Mouse (Mus musculus): ENCODE results near the gene Ppcdc.

Gene Ppcdc

GRCm38 (mm10) chr9:57398773-57399172 lies 41.2 kb downstream of the Ppcdc start:
- in situ Hi-C loops (cut with MboI; ENCODE audit: low pct_unique_long_range_greater_than_20kb in 1 of 2, low sequenced_read_pairs in 2 of 2, unreplicated experiment in 1 of 2), result no loop called here

DNA sequence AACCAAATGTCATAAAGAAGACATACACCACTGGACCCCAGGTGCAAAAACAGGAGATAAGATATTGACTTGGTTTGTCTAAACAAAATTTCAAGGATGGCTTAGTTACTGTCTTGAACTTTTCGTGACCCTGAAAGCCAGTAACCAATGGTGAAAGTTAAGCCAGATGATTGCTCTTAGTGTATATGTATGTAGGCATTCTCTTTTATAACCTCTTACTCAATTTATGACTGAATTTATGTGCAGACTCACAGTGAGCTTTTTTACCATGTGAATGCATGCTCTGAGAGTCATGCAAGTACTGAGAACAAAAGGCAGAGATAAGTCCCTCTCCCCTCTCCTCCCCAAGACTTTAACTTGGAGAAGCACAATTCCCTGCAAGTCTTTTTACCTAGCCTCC lies 47.0 kb downstream of the Ppcdc start:
- in situ Hi-C loops (cut with MboI; ENCODE audit: low pct_unique_long_range_greater_than_20kb in 1 of 2, low sequenced_read_pairs in 2 of 2, unreplicated experiment in 1 of 2), result no loop called here

GRCm38 (mm10) chr9:57390869-57391268 lies 49.1 kb downstream of the Ppcdc start:
- in situ Hi-C loops (cut with MboI; ENCODE audit: low pct_unique_long_range_greater_than_20kb in 1 of 2, low sequenced_read_pairs in 2 of 2, unreplicated experiment in 1 of 2), result no loop called here

DNA sequence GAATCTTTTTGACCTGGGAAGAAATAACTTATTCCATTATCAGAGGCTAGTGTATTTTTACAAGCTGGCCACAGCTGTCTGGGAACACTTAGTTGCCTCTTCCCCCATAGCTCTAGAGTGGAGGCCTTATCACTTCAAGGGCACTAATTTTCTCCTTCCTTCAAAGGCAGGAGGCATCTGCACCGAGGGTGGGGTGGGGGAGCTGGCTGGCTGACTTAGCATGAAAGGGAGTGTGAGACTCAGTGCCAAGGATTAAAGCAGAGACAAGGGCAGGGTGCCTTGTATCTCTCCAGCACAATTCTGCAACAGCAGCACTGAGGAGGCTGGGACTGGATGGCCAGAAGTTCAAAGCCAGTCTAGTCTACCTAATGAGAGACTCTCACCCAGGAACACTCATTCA lies 50.8 kb downstream of the Ppcdc start:
- in situ Hi-C loops (cut with MboI; ENCODE audit: low pct_unique_long_range_greater_than_20kb in 1 of 2, low sequenced_read_pairs in 2 of 2, unreplicated experiment in 1 of 2), result no loop called here

DNA sequence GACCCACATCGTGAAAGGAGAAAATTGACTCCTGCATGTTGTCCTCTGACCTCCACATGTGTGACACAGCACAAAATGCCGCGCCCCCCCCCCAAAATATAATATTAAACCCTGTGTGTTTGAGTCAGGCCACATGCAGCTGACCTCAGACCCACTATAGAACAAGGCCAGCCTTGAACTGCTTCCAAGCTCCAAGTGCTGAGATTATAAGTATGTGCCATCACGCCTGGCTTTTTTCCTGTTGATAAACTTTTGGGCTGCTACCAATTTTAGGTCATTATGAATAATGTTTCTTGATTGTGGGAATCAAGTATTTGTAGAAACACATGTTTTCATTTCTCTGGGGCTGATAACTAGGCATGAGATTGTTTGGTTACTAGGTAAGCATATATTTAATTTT lies 53.0 kb downstream of the Ppcdc start:
- in situ Hi-C loops (cut with MboI; ENCODE audit: low pct_unique_long_range_greater_than_20kb in 1 of 2, low sequenced_read_pairs in 2 of 2, unreplicated experiment in 1 of 2), result no loop called here

DNA sequence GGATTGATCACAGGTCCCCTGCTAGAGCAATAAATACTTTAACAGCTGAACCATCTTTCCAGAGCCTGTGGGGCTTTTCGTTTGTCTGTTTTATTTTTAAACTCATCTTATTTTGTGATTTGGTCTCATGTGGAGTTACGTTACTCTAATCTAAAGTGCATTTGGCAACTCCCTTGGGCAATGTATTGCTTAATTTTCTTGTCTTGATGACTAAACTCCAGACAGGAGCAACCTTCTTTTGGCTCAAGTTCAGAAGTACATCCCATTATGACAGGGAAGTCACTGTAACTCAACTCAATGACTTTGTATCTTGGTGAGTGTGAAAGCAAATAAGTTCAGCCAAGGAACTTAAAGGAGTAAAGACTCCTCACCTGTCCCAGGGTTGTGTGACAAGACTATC lies 55.3 kb downstream of the Ppcdc start:
- in situ Hi-C loops (cut with MboI; ENCODE audit: low pct_unique_long_range_greater_than_20kb in 1 of 2, low sequenced_read_pairs in 2 of 2, unreplicated experiment in 1 of 2), result no loop called here

GRCm38 (mm10) chr9:57360999-57361398 lies 78.9 kb downstream of the Ppcdc start:
- in situ Hi-C loops (cut with MboI; ENCODE audit: low pct_unique_long_range_greater_than_20kb in 1 of 2, low sequenced_read_pairs in 2 of 2, unreplicated experiment in 1 of 2), result no loop called here

- in situ Hi-C loops (cut with MboI; ENCODE audit: low pct_unique_long_range_greater_than_20kb in 1 of 2, low sequenced_read_pairs in 2 of 2, unreplicated experiment in 1 of 2), result no loop called here
These were observed 85.3 kb downstream of the Ppcdc start for GRCm38 (mm10) chr9:57354377-57355183.

DNA sequence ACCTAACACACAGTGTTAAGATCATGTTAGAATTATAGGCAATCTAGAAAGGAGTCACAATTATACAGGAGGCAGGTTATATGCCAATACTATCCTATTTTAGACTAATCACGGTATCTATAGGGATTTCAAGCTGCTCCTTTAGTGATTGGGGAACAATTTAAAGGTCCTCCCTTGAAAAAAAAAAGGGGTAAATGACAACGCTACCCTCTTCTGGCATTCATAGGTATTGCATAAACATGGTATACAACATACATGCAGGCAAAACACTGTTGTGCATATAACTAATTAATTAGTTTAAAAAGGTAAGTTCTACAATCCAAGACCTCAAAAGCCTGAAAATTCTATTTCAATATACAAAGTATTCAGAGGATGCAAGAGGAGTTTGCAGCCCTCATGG lies 88.6 kb downstream of the Ppcdc start:
- in situ Hi-C loops (cut with MboI; ENCODE audit: low pct_unique_long_range_greater_than_20kb in 1 of 2, low sequenced_read_pairs in 2 of 2, unreplicated experiment in 1 of 2), result no loop called here

DNA sequence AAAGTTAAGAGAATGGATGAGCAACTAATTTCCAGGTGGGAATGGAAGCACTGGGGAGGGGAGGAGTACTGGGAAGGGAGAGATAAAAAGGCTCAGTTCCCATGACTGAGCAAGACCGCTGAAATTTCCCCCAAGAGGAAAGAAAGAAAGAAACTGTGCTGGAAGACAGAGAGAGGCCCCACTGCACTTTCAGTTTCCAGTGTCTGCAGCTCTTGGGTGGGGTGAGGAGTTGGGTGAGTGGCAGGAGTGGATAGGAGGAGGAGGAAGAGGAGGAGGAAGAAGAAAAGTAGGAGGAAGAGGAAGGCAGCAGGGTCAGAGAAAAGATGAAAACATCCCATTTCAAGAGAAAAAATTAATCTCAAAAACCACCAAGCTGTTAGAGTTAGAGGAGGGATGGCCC lies 94.0 kb downstream of the Ppcdc start:
- in situ Hi-C loops (cut with MboI; ENCODE audit: low pct_unique_long_range_greater_than_20kb in 1 of 2, low sequenced_read_pairs in 2 of 2, unreplicated experiment in 1 of 2), result no loop called here

- in situ Hi-C loops (cut with MboI; ENCODE audit: low pct_unique_long_range_greater_than_20kb in 1 of 2, low sequenced_read_pairs in 2 of 2, unreplicated experiment in 1 of 2), result no loop called here
These were observed 96.2 kb downstream of the Ppcdc start for GRCm38 (mm10) chr9:57343752-57344151.

- in situ Hi-C loops (cut with MboI; ENCODE audit: low pct_unique_long_range_greater_than_20kb in 1 of 2, low sequenced_read_pairs in 2 of 2, unreplicated experiment in 1 of 2), result no loop called here
These were observed 96.9 kb downstream of the Ppcdc start for GRCm38 (mm10) chr9:57342906-57343474.

DNA sequence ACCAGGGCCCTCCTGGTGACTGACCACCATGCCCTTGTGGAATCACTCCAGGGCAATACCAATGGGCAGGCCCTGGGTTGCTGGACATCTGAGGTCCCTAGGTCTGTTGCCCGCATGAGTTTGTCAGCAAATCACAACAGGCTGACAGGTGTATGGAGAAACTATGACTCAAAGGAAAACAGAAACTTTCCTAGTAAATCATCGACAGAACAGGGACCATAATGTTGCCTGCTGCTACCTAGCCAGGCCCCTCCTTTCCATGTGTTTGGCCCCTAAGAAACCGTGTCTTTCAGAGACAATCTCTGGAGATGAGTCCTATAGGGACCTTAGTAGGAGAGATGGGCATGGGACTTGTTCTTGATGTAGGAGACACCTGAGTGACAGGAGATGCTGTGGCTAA lies 97.7 kb downstream of the Ppcdc start:
- in situ Hi-C loops (cut with MboI; ENCODE audit: low pct_unique_long_range_greater_than_20kb in 1 of 2, low sequenced_read_pairs in 2 of 2, unreplicated experiment in 1 of 2), result no loop called here

DNA sequence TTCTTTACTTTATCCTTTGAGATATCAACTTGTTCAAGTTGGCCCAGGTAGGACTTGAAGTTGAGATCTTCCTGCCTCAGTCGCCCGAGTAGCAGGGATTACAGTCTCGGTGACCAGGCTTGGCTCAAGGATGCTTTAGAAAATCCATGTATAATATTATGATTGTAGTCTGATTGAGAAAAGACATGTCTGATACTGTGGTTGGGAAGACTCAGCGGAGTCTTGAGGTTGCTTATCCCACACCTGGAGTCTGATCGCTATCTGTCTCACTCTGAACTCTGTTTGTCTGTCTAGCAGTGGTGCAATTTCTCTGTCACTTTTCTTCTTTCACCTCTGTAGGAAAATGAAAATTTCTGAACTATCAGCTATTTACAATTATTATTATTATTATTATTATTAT lies 99.6 kb downstream of the Ppcdc start:
- in situ Hi-C loops (cut with MboI; ENCODE audit: low pct_unique_long_range_greater_than_20kb in 1 of 2, low sequenced_read_pairs in 2 of 2, unreplicated experiment in 1 of 2), result no loop called here

DNA sequence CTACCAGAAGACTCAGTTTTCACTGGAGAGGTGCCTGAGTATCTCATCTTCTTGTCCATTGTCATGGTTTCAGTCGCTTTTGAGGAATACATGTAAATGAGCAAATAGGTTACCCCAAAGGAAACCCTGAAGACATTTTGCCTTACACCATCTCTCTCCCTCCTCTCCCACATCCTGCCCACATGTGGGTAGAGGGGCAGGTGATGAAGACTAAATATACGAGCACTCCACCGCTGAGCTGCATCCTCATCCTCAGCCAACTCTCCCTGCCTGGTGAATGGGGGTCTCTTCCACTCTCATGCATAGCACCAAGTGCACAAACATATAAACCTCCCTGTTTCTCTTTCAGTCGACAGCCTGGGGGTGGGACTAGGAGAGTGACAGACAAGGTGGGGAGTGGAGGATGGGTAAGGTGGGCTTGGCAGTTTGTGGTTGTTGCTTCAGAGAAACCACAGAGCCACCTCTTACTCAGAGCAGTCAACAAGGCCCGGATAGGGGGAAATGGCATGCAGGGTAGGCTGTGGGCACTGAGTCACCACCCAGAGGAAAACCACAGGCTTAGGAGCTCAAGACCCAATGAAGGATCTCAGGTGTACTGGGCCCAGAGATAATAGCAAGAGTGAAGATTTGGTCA lies 100.2 kb downstream of the Ppcdc start:
- in situ Hi-C loops (cut with MboI; ENCODE audit: low pct_unique_long_range_greater_than_20kb in 1 of 2, low sequenced_read_pairs in 2 of 2, unreplicated experiment in 1 of 2), result no loop called here

- in situ Hi-C loops (cut with MboI; ENCODE audit: low pct_unique_long_range_greater_than_20kb in 1 of 2, low sequenced_read_pairs in 2 of 2, unreplicated experiment in 1 of 2), result no loop called here
These were observed 101.2 kb downstream of the Ppcdc start for GRCm38 (mm10) chr9:57338706-57339105.

Measured in mouse embryonic stem cell (cell line).